Mouse (Mus musculus): Measurements from ENCODE around the gene Ces5a.

DNA sequence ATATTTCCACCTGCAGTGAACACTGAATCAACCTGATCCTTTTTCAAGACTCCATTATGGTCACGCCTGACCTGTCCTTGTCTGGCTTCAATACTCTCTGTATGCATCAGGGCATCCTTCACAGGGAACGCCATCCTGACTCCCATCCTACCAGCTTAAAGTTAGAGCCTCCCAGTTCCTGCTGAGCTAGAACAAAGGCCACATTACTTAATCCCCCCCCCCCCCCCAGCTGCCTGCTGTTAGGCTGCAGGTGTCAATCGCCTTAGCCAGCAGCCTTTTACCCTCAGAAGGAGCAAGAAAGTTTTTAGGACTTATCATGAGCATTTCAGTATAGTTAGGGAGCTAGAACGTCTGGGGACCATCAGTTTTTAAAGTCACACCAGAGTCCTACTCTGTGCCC, 46.9 kb downstream of the Ces5a start:
- TF ChIP-seq CTCF (conservative IDR thresholded peaks at IDR 0.05; ENCODE audit: low read length) = no peak
- no peak for TF ChIP-seq NANOG (IDR thresholded peaks at IDR 0.05; ENCODE audit: borderline replicate concordance, low read length)
- no peak for TF ChIP-seq POU5F1 (IDR thresholded peaks at IDR 0.05; ENCODE audit: borderline replicate concordance, low read length)

Measured in E14TG2a.4 (cell line).